Mouse (Mus musculus) kidney, adult 11 months (tissue): Measurements from ENCODE around the gene Add1.
"Not testable (repeated sequence)": the region's sequence is repeated elsewhere in the genome, so short reads cannot be mapped to it uniquely, and the experiment has no call there.

Experiments
- DNase-seq: peaks from one replicate; pipeline ENCODE4 v3.0.0; 2022

Gene Add1

GRCm38 (mm10) chr5:34563854-34564253 lies 9.6 kb upstream of the Add1 start:
- no peak for DNase-seq

DNA sequence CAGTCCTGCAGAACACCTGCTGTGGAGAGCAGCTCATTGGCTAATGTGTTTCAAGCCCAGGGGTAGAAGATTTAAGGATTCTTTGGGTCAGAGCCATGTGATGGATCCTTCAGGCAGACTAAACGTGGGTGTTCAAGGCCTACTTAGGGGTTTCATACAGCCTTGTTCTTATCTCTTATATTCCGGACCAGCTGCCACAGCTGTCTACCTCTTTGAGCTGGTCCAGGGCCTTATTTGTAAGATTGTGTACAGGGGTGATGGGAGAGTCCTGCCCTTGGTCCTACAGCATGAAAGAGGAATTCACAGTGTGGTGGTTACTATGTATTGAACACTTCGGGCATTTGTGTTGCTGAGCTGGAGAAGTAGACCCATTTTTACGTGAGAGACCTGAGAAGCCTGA lies 9.2 kb upstream of the Add1 start:
- DNase-seq, result no peak

GRCm38 (mm10) chr5:34565545-34566283 lies 7.8 kb upstream of the Add1 start:
- no peak for DNase-seq

- DNase-seq, result no peak
These were observed 1.9 kb upstream of the Add1 start for GRCm38 (mm10) chr5:34571551-34571950.

DNA sequence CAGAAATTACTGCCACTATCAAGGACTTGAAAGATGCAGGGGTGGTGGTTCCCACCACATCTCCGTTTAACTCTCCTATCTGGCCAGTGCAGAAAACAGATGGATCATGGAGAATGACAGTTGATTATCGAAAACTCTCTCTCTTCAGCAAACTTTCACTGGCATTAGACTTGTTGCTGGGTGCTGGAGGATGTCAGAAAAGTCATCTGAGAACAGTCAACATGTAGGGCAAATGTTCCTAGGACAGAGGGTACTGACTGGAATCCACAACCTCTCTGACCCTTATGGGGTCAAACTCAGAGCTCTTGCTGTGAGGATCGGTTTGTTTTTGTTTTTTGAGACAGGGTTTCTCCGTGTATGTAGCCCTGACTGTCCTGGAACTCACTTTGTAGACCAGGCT lies 896 bp upstream of the Add1 start:
- DNase-seq, result not testable (repeated sequence)

GRCm38 (mm10) chr5:34574721-34575120 lies 1.3 kb downstream of the Add1 start:
- no peak for DNase-seq

GRCm38 (mm10) chr5:34576286-34576685 lies 2.8 kb downstream of the Add1 start:
- peak; percentile 19 for DNase-seq

- no peak for DNase-seq
These were observed 4.7 kb downstream of the Add1 start for GRCm38 (mm10) chr5:34578038-34578655.

GRCm38 (mm10) chr5:34579377-34579776 lies 5.9 kb downstream of the Add1 start:
- DNase-seq, result no peak

DNA sequence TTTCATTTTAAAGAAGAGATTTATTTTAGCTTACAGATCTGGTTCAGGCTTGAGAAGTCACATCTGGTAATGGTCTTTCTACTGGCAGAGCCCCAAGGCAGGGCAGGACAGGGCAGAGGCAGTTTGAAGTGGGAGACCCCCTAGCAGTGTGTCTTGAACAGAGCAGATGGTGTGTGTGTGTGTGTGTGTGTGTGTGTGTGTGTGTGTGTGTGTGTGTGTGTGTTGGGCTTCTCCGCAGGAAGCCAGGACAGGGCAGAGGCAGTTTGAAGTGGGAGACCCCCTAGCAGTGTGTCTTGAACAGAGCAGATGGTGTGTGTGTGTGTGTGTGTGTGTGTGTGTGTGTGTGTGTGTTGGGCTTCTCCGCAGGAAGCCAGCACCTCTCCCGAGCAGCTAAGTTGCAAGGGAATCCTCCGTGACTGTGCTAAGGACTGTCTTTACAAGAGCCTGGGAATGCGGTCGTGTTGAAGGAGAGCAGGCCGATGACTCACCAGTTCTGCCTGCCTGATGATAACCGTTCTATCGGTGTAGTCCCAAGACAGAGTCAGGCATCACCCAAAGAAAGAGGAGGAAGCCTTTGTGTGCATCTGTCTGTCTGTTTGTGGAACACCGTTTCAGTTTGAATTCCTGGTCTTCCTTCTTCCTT lies 8.3 kb downstream of the Add1 start:
- DNase-seq, result not testable (repeated sequence)

- DNase-seq, result no peak
These were observed 8.8 kb downstream of the Add1 start for GRCm38 (mm10) chr5:34582314-34582675.

- DNase-seq, result no peak
These were observed 11.8 kb downstream of the Add1 start for GRCm38 (mm10) chr5:34585216-34585615.

DNA sequence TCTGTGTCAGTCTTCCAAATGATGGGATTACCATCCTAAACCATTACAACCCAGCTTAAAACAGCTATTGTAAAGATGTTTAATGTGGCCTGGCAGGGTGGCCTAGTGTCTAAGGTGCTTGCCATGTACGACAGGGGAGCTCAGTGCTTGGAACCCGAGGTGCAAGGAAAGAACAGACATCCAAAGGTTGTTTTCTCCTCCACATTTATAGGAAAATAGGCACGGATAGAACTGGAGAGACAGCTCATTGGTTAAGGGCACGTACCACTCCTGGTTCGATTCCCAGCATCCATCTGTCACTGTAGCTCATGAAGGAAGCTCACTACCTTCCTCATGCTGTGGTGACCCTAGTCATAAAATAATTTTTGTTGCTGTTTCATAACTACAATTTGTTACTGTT lies 14.4 kb downstream of the Add1 start:
- no peak for DNase-seq

- DNase-seq, result peak; percentile 40
These were observed 16.6 kb downstream of the Add1 start for GRCm38 (mm10) chr5:34590059-34590458.

GRCm38 (mm10) chr5:34590702-34591101 lies 17.2 kb downstream of the Add1 start:
- DNase-seq, result no peak

GRCm38 (mm10) chr5:34591388-34592004 lies 18.0 kb downstream of the Add1 start:
- no peak for DNase-seq

DNA sequence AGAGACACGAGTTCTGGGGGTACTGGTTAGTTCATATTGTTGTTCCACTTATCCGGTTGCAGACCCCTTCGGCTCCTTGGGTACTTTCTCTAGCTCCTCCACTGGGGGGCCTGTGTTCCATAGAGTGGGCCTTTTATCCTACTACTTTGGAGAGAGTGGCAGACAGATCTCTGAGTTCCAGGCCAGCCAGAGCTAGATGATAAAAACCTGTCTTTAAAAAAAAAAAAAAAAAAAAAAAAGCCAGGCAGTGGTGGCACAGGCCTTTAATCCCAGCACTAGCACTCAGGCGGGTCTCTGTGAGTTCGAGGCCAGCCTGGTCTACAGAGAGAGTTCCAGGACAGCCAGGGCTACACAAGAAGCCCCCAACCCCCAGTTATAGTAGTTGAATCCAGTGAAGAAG lies 18.8 kb downstream of the Add1 start:
- DNase-seq, result not testable (repeated sequence)

GRCm38 (mm10) chr5:34592666-34593065 lies 19.2 kb downstream of the Add1 start:
- DNase-seq, result no peak

DNA sequence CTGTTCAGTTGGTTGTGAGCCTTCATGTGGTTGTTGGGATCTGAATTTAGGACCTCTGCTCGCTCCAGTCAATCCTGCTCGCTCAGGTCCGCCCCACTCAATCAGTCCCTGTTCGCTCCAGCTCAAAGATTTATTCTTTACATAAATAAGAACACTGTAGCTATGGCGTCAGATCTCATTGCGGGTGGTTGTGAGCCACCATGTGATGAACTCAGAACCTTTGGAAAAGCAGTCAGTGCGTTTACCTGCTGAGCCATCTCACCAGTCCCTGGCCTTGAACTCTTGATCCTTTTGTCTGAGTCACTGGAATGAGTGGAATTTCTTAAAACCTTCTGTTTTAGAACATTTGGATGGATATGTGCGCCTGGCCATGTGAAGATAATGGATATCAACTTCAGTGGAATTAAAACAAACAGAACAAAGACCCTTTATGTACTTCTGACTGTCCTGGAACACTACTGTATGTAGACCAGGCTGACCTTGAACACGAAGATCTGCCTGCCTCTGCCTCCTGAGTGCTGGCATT lies 19.8 kb downstream of the Add1 start:
- DNase-seq, result no peak

DNA sequence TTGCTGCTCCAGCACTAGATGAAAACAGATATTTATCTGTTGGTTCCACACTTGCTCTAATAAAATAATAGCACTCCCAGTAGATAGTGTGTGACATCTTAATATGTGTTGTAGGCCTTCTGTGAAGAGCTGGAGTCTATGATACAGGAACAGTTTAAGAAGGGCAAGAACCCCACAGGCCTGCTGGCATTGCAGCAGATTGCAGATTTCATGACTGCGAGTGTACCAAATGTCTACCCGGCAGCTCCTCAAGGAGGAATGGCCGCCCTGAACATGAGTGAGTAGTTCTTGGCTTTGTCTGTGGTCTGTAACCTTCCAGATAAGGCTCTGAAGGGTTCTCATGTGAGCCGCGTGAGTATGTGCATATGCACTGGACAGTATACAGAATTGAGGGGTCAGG lies 31.1 kb downstream of the Add1 start:
- DNase-seq, result no peak

DNA sequence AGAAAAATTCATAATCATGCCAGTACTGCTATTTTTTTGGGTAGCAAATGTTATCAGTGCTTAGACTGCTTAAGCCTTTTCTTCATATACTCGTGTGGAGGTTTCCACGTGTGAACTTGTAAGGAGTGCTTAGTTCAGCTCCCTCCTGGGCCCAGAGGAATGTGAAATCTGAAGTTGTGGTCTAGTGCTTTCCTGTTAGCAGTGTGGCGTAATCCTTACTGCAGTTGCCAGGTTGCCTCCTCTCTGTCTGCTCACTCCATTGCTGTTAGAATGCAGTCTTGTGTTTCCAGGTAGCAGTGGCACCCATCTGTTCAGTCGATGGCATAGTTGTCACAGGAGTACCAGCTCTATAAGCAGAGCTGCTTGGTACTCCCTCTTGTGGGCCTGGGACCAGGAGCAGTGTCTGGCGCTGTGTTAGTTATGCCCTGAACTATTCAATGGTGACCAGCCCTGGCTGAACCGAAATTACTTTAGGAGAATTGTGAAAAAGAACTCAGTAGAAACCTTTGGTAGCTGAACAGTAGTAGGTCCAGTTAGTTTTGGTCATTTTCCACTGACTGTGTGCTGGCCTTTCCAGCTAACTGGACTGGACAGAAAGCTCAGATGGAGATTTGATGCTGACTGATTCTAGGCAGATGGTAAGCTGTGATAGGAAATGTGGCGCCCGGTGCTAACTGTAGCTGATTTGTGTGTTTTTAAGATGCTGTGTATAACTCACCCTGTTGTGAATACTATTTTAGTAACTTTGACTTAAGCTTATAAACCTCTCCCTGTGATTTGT lies 33.8 kb downstream of the Add1 start:
- no peak for DNase-seq

- DNase-seq, result no peak
These were observed 34.8 kb downstream of the Add1 start for GRCm38 (mm10) chr5:34608226-34608625.

DNA sequence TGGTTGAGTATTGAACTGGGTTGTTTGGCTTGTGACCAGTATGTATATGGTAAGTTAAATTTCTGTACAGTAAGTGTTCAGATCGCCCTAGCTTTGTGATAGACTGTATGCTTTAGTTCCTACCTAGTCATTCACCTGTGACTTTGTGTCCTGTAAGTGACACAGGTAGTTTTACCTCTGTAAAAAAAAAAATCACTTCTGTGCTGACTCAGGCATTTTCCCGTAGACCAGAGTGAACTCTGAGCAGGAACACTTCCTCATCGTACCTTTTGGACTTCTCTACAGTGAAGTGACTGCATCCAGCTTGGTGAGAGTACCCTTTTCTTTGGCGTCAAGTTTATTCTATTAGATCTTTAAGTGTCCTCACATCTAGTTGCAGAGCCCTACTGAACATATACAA lies 36.5 kb downstream of the Add1 start:
- no peak for DNase-seq
